Mouse (Mus musculus) intestine, embryonic 16.5 days (tissue): ENCODE measurements around the gene Gzmm. TPM values are rescaled to one million over a fixed set of nuclear protein-coding genes. Genes with fewer than 3 reads are reported as not detected.

ENCODE experiments used
- ATAC-seq: fragments of 200-750 bp; cut with Nextera tagmentation; 2 replicates; pipeline ENCODE4 v1.8.0; 2017; ENCODE audit warnings: moderate TSS enrichment, moderate library complexity
- H3K27ac ChIP-seq: fragments of 300-500 bp; sonication (generic); 2 replicates; pipeline ENCODE4 v1.5.1; 2014; ENCODE audit warnings: mild to moderate bottlenecking, low read length
- H3K27me3 ChIP-seq: fragments of 300-500 bp; sonication (generic); replicated peaks from 2 replicates; pipeline ENCODE4 v1.6.1; 2014; ENCODE audit warnings: low read length, control low read depth, mixed read lengths; ENCODE audit not compliant: control insufficient read depth, insufficient read depth
- H3K36me3 ChIP-seq: fragments of 300-500 bp; sonication (generic); 2 replicates; pipeline ENCODE4 v1.6.1; 2014; ENCODE audit warnings: low read length, control low read depth; ENCODE audit not compliant: control insufficient read depth, insufficient read depth
- H3K4me1 ChIP-seq: fragments of 300-500 bp; sonication (generic); 2 replicates; pipeline ENCODE4 v1.6.1; 2014; ENCODE audit warnings: low read length, control low read depth, mixed read lengths; ENCODE audit not compliant: control insufficient read depth, insufficient read depth
- H3K4me2 ChIP-seq: fragments of 300-500 bp; sonication (generic); 2 replicates; pipeline ENCODE4 v1.6.1; 2014; ENCODE audit warnings: low read depth, low read length, control low read depth
- H3K4me3 ChIP-seq: fragments of 300-500 bp; sonication (generic); 2 replicates; pipeline ENCODE4 v1.5.1; 2014; ENCODE audit warnings: mild to moderate bottlenecking, low read length
- H3K9ac ChIP-seq: fragments of 300-500 bp; sonication (generic); 2 replicates; pipeline ENCODE4 v1.6.1; 2014; ENCODE audit warnings: low read depth, low read length
- H3K9me3 ChIP-seq: fragments of 300-500 bp; sonication (generic); 2 replicates; pipeline ENCODE4 v1.6.1; 2016; ENCODE audit warnings: low read length, control low read depth; ENCODE audit not compliant: control insufficient read depth
- WGBS: fragments of 180-500 bp; shearing (Covaris S2); extraction: QIAGEN DNeasy Blood & Tissue Kit; methylation state at CpG from one replicate; pipeline ENCODE4 v1.1.7; 2014; 5-methylcytosine and 5-hydroxymethylcytosine counted together
- polyA plus RNA-seq: library from polyadenylated mRNA; unstranded; fragments of >200 nt; fragmentation: Nextera tagmentation; extraction: Ambion mirVana; gene quantifications from 2 replicates; pipeline ENCODE4 v1.2.1, GENCODE M21; 2015

Gzmm gene
- polyA plus RNA-seq, 1 experiment from 2014 or later: 0.56 TPM

DNA sequence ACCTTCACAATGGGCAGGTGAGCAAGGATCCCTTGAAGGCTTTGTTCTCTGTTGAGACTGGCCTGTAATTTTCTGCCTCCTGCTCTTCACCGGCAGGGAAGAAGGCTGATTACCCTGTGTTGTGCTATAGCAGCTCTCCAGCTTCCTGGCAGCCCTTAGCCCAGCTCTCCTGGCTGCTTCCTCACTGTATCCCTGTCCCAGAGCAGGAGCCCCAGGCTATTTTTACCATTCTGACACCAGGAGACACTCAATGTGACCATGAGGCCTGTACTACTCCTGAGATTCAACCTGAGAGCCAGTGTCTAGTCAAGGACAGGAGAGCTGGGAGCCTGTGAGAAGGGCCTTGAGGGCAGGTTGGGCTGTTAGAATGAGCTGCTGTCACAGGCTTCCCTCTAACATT, 2.1 kb upstream of the Gzmm start:
- no peak for ATAC-seq
- H3K9ac ChIP-seq: no peak overlapping the region

DNA sequence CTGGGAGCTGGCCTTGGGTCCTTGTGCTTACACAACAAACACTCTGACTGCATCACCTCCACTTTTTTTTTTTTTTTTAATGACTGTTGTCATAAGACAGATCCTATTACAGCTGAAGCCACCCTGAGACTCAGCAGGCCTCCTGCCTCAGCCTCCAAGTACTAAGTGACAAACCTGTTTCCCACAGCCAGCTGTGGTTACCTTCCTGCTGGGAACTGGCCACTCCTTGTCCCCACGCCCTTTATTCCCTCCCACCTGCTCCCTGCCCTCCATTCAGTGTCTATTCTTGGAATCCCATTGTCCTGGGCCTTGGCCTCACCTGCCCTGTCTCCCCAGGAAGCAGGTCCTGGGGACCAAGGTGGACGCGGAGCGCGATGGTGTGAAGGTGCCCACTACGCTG, 1.3 kb upstream of the Gzmm start:
- H3K4me3 ChIP-seq: no peak overlapping the region
- no peaks in the 10 kb centered on the region for H3K9me3 ChIP-seq
- no peak overlapping the region for H3K9ac ChIP-seq
- H3K36me3 ChIP-seq: peaks cover 35% of the 10 kb centered on the region
- ATAC-seq: no peak
- peaks cover 15% of the 10 kb centered on the region for H3K4me1 ChIP-seq
- WGBS: 93% methylated on average over 6 of the region's 6 CpGs
- no peak overlapping the region for H3K4me2 ChIP-seq
- no peaks in the 10 kb centered on the region for H3K27me3 ChIP-seq
- H3K27ac ChIP-seq: no peak overlapping the region

More for the DNA sequence above, 2.1 kb upstream of the Gzmm start:
- Histone ChIP-seq H3K27me3 (no peaks in the 10 kb centered on the region), H3K27ac (no peak overlapping the region), H3K4me3 (no peak overlapping the region), H3K9me3 (no peaks in the 10 kb centered on the region), H3K4me2 (no peak overlapping the region), H3K4me1 (peaks cover 15% of the 10 kb centered on the region), H3K36me3 (peaks cover 35% of the 10 kb centered on the region)
- WGBS: 89% methylated on average over 1 of the region's 1 CpGs

DNA sequence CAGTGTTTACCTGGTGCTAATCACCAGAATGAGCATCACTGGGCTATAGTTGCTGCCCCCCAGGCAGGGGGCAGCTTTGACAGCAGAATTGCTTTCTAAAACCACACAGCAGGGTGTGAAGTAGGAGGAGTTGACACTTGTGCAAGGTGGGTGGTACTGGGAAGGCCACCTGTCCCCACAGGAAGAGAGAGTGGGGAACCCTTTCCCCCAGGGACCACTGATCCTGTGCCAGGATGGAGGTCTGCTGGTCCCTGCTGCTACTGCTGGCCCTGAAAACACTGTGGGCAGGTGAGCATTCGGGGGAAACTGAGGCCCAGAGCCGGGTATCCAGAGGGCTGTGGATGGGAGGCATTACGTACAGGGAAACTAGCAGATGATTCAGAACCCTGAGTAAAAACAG, 358 bp downstream of the Gzmm start:
- Histone ChIP-seq H3K27me3 (no peaks in the 10 kb centered on the region), H3K36me3 (peaks cover 35% of the 10 kb centered on the region), H3K4me3 (no peak overlapping the region), H3K4me2 (no peak overlapping the region), H3K4me1 (peaks cover 2% of the 10 kb centered on the region), H3K9me3 (no peaks in the 10 kb centered on the region), H3K9ac (no peak overlapping the region), H3K27ac (no peak overlapping the region)
- ATAC-seq: no peak
- 85% methylated on average over 3 of the region's 3 CpGs for WGBS

DNA sequence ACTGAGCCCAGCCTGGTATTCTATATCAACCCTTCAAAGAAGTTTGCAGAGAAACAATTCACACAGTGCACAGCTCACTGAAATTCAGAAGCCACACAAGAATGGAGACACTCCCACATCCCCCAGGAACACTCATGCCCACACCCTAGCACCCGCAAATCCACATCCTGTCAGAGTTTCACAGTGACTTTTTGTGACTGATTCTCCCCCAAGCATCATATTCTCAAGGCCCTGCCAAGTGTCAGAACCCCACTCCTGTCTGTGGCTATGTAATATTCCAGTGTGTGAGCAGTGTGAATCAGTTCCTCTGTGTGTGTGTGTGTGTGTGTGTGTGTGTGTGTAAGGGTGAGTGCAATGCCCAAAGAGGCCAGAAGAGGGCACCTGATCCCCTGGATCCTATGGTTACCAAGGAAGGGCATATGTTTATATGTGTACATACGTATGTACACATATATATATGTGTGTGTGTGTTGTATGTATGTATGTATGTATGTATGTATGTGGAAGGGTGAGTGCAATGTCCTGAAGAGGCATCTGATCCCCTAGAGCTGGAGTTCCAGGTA, 3.2 kb downstream of the Gzmm start:
- Histone ChIP-seq H3K9me3 (no peaks in the 10 kb centered on the region), H3K4me1 (peaks cover 21% of the 10 kb centered on the region), H3K9ac (no peak overlapping the region), H3K4me3 (no peak overlapping the region), H3K27me3 (no peaks in the 10 kb centered on the region), H3K36me3 (peaks cover 17% of the 10 kb centered on the region), H3K27ac (no peak overlapping the region), H3K4me2 (no peak overlapping the region)
- no peak for ATAC-seq
- WGBS: 94% methylated on average over 2 of the region's 2 CpGs

DNA sequence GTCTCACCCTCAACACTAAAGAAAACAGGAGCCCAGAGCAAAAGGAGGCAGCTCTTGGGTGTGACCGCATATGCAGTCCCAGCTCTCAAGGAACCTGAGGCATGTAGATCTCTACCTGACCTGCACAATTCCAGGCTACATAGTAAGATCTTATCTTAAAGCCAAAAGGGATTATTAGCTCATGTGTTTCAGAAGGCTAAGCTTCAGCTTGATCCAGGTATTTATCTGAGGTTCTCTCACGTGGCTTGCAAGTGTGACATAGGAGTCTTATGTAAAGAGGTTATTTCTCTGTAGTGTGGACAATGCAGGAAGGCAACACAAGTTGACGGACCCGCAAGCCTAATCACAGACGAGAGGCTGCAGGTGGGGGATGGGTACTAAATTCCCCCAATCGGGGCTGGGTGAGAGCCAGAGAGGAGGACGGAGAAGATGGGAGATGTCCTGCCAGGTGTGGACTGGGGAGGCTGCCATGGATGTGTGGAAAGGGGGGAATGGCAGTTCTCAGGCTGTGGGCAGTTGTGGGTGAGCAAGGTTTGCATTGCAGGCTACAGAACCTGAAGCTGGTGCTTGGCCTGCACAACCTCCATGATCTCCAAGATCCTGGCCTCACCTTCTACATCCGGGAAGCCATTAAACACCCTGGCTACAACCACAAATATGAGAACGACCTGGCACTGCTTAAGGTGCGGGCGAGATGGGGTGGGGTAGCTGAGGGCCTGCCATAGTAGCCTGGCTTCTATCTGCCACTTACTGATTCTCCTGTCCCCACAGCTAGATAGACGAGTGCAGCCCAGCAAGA, 5.0 kb downstream of the Gzmm start:
- no peaks in the 10 kb centered on the region for H3K27me3 ChIP-seq
- H3K9me3 ChIP-seq: no peaks in the 10 kb centered on the region
- no peak overlapping the region for H3K4me2 ChIP-seq
- H3K4me3 ChIP-seq: no peak overlapping the region
- no peak overlapping the region for H3K27ac ChIP-seq
- 68% methylated on average over 12 of the region's 12 CpGs for WGBS
- peaks cover 3% of the 10 kb centered on the region; the same call in 1 of the 2 replicates for H3K36me3 ChIP-seq
- no peak for ATAC-seq
- peaks cover 30% of the 10 kb centered on the region for H3K4me1 ChIP-seq
- H3K9ac ChIP-seq: 0 out of 2 replicates have a peak overlapping the region, but pooled peaks have one; percentile 14

DNA sequence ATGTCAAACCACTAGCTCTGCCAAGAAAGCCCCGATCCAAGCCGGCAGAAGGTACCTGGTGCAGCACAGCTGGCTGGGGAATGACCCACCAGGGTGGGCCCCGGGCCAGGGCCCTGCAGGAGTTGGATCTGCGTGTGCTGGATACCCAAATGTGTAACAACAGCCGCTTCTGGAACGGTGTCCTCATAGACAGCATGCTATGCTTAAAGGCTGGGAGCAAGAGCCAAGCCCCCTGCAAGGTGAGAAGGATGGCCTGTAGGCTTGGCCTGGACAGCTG, 5.5 kb downstream of the Gzmm start:
- H3K4me1 ChIP-seq: peaks cover 30% of the 10 kb centered on the region
- H3K4me2 ChIP-seq: no peak overlapping the region
- H3K36me3 ChIP-seq: no peaks in the 10 kb centered on the region
- H3K27ac ChIP-seq: no peak overlapping the region
- no peak overlapping the region; the same call in 1 of the 2 replicates for H3K9ac ChIP-seq
- no peak for ATAC-seq
- WGBS: 87% methylated on average over 6 of the region's 6 CpGs
- no peaks in the 10 kb centered on the region for H3K9me3 ChIP-seq
- no peak overlapping the region for H3K4me3 ChIP-seq
- H3K27me3 ChIP-seq: no peaks in the 10 kb centered on the region

DNA sequence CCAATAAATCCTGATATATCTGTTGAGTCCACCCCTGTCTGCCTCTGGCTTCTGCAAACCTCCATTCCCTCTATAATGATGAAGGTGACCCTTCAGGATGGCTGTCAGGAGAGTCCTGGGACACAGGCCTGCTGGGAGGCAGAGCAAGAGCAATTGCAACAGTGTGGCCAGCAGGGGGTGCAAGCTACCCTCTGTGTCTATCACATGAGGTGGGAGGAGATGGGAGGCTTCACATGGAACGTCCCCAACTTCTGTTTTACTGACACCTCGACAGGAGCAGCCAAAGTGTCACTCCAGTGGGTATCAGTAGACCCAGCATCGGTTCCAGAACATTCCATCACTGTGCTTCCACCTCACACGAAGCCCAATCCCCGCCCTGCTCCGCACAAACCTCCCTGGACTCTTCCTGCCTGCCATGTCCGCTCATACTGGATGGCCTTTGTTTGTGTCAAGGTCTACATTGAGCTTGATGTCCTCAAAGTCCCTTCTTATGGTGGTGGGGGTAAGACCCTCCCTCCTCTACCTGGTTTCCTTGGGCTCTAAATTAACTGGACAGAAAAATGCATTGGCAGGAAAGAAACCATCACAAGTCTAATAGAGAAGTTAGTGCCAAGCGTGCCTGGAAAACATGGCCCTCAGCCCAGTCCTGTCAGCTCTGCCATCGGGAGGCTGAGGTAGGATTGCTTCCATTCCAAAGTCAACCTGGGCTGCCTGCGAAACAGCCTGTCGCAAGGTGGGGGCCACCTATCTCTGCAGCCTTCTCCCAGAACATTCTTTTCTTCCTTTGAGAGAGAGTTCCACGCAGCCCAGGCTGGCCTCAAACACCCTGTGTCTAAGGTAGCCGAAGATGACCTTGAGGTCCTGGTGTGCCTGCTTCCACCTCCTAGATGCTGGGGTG, 6.7 kb downstream of the Gzmm start:
- Histone ChIP-seq H3K4me3 (no peak overlapping the region), H3K27ac (peak overlapping the region; percentile 95), H3K27me3 (no peaks in the 10 kb centered on the region), H3K9me3 (no peaks in the 10 kb centered on the region), H3K4me1 (peaks cover 30% of the 10 kb centered on the region), H3K36me3 (no peaks in the 10 kb centered on the region), H3K9ac (peak overlapping the region; percentile 5; the same call in 1 of the 2 replicates), H3K4me2 (no peak overlapping the region)
- peak; percentile 34 for ATAC-seq
- WGBS: 52% methylated on average over 13 of the region's 13 CpGs

DNA sequence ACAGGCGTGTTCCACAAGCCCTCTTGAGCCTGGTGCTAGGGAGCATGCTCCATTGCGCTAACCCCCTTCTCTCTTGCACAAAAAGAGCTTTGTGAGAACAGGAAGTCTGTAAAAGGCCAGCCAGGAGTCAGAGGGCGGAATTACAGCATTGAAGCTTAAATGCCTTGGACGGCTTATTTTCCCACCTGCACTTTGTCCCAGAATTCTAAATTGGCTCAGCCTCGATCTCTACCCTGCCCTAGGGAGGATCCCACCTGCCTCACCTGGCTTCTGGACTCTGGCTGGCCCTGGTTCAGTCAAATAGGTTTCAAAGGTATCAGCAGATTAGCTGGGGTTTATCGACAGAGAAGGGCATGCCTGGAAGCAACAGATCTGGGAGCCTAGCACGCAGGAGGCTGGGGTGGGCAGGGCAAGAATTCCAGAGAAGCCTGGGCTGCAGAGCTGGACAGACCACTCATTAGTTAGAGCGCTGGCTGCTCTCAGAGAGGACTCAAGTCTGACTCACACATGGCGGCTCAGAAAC, 7.4 kb downstream of the Gzmm start:
- Histone ChIP-seq H3K9me3 (no peaks in the 10 kb centered on the region), H3K4me3 (no peak overlapping the region), H3K27ac (peak overlapping the region; percentile 95), H3K4me2 (no peak overlapping the region), H3K4me1 (peaks cover 36% of the 10 kb centered on the region), H3K9ac (peak overlapping the region; percentile 1; the same call in 1 of the 2 replicates), H3K27me3 (no peaks in the 10 kb centered on the region), H3K36me3 (no peaks in the 10 kb centered on the region)
- WGBS: 31% methylated on average over 9 of the region's 9 CpGs
- ATAC-seq: peak; percentile 86

DNA sequence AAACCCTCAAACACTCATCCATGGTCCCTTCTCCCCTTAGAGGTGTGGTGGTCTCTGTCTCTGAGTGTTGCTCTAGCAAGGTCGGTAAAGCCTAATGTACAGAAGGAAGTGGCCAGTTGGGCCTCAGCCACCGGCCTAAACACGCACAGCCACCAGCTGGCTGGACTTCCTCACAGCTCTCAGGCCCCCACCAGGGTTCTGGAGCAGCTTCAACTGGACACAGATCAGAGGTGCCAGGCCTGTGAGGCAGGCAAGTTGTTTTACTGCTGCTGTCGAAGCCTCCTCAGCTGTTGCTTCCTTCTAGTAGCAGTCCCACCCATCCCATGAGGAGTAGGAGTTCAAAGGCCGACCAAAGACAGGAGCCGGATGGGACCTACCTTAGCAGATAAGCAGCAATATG, 9.1 kb downstream of the Gzmm start:
- WGBS: 58% methylated on average over 6 of the region's 6 CpGs
- peak; percentile 40 for ATAC-seq
- Histone ChIP-seq H3K9ac (no peak overlapping the region; the same call in 1 of the 2 replicates), H3K9me3 (no peaks in the 10 kb centered on the region), H3K4me2 (no peak overlapping the region), H3K4me1 (peaks cover 42% of the 10 kb centered on the region), H3K27ac (peak overlapping the region; percentile 84), H3K36me3 (no peaks in the 10 kb centered on the region), H3K4me3 (no peak overlapping the region), H3K27me3 (no peaks in the 10 kb centered on the region)
